Mouse (Mus musculus): ENCODE results near the gene Pgpep1l.
"Not testable (repeated sequence)": the region's sequence is repeated elsewhere in the genome, so short reads cannot be mapped to it uniquely, and the experiment has no call there.

Gene Pgpep1l

DNA sequence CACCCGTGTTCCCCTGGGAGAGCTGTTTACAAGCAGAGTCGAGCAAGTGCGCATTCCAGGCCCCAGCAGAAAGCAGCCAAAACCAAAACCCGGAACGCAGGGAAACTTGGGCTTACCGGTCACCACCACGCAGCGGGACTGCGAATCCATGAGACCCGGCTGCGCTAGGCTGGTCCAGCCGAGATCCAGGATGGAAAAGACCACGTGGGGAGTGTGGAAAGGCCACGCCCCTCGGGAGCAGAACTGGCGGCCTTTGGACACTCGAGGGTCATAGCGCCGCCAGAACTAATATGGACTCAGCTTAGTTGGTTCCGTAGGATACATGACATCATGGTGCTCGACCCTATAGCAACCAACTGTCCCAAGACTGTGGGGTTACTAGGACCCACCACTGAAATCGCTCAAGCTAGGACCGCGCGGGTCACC is at the start of gene Pgpep1l:
Gene Pgpep1l, minus strand, starts transcription at position 206 of the 426 bp plus-strand sequence.
- peak; percentile 53 for DNase-seq

- peak; percentile 18 for DNase-seq
These were observed 49.2 kb upstream of the Pgpep1l start for GRCm38 (mm10) chr7:68313038-68313782.

DNA sequence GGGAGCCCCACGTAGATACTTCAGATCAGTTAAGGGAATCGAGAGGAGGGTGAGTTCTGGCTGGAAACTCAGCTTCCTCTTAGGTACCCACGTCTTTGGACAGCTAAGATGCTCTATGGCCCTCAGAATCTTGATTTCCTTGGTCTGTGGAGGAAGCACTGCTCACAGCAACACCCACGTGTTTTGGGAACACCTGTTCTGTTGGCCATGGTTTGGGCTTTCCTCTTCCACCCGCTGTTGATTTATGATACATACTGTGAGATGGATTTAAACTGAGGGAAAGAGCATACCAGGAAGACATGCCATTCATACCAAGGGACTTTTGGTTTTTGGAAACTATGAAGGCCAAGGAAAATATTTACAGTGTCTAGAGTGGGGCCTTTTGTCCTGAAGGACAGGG is 48.4 kb upstream of the Pgpep1l start:
- DNase-seq, result no peak

DNA sequence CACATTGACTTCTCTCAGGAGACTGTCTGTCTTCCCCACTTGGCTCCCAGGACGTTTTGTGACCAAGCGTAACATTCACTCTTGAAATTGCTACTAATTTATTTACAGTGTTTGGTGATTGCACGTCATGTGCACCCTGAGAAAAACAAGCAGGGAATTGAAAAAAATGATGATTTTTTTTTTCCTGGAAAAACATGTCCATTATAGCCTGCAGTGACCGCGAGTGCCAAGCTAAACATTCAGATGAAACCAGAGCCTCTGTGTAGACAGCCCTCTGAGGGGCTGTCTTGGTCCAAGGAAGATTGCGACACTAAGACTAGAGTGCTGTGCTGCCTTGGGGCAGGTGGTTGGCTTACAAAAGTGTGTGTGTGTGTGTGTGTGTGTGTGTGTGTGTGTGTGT is 47.4 kb upstream of the Pgpep1l start:
- DNase-seq, result peak; percentile 31

DNA sequence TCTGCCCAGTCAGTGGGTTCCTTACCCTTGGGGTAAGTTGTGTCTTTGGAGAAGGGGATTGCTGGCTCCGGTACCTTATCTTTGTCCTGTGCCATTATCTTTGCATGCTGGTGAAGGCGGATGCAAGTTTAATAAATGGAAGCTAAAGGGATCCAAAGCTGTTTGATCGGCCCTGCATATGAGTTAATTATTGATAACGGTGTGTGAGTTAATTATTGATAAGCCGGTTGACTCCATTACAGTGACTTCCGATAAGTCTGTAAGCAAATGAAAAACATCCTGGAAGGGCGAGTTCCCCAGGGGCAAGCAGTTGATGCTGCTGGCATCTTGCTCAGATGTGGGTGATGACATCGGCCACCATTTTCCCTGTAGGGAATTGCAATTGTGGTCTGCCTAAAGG is 42.7 kb upstream of the Pgpep1l start:
- DNase-seq, result no peak

- no peak for DNase-seq
These were observed 41.9 kb upstream of the Pgpep1l start for GRCm38 (mm10) chr7:68305781-68306575.

- DNase-seq, result no peak
These were observed 39.7 kb upstream of the Pgpep1l start for GRCm38 (mm10) chr7:68303685-68304084.

DNA sequence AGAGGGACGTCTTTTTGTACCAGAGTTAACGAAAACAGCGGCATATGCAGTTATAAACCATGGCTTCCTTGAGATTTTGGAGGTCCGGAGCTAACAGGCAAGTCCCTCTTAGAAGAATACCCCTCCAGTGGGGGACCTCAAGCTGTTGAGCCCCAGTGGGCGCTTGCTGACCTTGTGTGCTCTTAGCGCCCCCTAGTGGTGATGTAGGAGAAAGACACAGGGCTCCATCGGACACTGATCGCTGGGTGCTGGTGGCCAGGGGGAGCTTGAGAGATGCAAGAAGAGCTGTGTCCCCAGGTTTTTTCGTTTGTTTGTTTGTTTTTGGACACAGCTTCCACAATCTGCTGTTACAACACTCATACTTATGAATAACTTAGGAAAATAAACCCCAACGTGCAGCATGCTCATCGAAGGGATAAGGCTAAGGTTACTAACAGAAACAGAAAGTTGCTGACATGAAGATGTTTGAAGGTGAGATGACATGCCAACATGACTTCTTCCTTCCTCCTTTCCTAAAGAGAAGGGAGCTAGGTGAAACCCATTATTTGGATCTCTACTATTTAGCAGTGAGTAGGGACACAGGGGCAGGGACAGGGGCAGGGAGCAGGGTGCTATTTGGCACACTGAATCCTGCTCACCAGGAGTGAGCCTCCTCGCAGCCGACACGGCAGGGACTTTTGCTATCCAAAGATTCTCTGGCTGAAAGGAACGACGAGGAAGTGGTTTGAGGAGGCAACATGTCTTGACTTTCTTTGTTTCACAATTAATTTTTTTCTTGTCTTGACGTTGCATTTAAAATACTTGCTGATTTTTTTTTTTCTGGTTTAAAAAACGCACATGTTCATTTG is 38.8 kb upstream of the Pgpep1l start:
- peak; percentile 70 for DNase-seq

GRCm38 (mm10) chr7:68301160-68301559 is 37.1 kb upstream of the Pgpep1l start:
- peak; percentile 28 for DNase-seq

GRCm38 (mm10) chr7:68298381-68299076 is 34.5 kb upstream of the Pgpep1l start:
- no peak for DNase-seq

DNA sequence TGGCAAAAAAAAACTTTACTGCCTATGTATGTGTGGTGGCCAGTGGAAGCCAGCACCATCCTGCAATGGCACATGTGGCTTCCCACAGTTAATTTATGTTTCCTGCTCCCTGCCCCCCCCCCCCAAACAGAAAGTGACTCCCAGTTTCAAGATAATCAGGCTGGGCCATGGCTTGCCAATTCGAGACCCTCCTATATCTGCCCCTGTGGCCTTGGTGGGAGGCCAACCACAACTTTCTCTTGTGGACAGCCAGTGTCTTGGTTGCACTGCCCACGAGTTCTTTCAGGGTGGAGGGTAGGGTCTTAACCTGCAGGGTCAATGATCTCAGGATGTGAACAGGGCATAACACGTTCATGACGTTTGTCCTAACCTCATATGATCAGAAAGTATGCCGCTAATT is 32.5 kb upstream of the Pgpep1l start:
- DNase-seq, result no peak

- DNase-seq, result no peak
These were observed 30.2 kb upstream of the Pgpep1l start for GRCm38 (mm10) chr7:68293997-68294789.

GRCm38 (mm10) chr7:68291603-68292002 is 27.6 kb upstream of the Pgpep1l start:
- no peak for DNase-seq

GRCm38 (mm10) chr7:68289081-68289480 is 25.0 kb upstream of the Pgpep1l start:
- DNase-seq, result no peak

DNA sequence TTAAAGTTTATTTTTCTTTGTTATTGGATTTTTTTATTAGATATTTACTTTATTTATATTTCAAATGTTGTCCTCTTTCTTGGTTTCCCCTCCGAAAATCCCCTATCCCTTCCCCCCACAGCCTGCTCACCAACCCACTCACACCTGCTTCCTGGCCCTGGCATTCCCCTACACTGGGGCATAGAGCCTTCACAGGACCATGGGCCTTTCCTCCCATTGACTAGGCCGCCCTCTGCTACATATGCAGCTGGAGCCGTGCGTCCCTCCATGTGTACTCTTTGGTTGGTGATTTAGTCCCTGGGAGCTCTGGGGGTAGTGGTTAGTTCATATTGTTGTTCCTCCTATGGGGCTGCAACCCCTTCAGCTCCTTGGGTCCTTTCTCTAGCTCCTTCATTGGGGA is 24.0 kb upstream of the Pgpep1l start:
- not testable (repeated sequence) for DNase-seq

GRCm38 (mm10) chr7:68287582-68287981 is 23.5 kb upstream of the Pgpep1l start:
- no peak for DNase-seq

- DNase-seq, result no peak
These were observed 22.8 kb upstream of the Pgpep1l start for GRCm38 (mm10) chr7:68286526-68287481.

GRCm38 (mm10) chr7:68285851-68286298 is 21.8 kb upstream of the Pgpep1l start:
- DNase-seq, result no peak

DNA sequence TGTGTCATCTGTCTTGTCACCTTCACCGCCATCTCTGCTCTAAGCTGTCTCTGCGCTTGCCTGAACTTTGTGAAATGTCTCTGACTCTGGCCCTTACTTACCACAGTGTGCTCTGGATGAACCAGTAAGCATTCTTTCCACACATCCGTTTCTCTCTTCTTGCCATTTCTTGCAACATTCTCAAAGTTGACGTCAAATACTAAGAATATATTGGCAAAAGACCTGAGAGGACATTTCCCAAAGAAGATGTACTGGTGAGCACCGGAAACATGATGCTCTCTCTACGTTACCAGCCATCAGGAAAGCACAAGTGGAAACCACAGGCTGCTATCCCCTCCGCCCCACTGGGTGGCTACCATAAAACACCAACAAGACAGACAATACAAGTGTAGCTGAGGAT is 19.7 kb upstream of the Pgpep1l start:
- DNase-seq, result no peak

- not testable (repeated sequence) for DNase-seq
These were observed 19.1 kb upstream of the Pgpep1l start for GRCm38 (mm10) chr7:68283133-68283520.
